Mouse (Mus musculus): ENCODE results near the gene Arhgef28.
"Not testable (repeated sequence)": the region's sequence is repeated elsewhere in the genome, so short reads cannot be mapped to it uniquely, and the experiment has no call there.

Gene Arhgef28

DNA sequence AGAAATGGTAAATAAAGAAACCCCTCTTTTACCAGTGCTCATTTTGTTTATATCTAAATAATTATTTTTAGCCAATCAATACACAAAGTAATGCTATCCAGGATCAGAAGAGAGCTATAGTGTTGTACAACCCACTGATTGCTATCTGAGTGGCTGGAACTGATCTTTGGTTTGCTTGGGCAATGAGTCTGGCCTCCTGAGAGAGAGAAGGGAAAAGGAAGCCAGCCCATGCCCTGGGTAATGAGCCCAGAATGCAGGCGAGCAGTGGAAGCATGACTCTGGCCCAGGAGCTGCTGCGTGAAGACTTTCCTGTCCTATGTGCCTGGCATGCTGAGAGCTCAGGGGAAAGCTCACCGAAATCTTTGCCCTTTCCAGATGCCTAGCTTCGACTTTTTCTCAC is 83.5 kb downstream of the Arhgef28 start:
- DNase-seq: no peak

DNA sequence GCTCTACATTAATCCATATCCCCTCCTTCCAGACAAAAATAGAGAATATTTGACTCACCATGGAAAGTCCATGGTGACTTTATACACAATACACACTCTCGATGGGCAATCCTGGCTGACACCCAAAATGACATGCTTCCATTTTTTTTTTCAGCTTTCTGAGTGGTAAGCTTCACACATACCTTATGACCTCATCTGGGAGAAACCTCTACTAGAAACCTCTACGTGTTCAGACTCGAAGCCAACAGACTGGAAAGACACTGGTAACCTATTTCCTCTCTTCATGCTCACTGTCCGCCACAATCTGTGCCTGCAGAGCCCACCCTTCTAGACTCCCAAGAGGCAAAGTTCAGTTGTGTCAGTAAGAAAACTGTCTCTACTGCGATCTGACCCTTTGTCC is 84.2 kb downstream of the Arhgef28 start:
- peak in 1 of 2 experiments; percentile 11 for DNase-seq

DNA sequence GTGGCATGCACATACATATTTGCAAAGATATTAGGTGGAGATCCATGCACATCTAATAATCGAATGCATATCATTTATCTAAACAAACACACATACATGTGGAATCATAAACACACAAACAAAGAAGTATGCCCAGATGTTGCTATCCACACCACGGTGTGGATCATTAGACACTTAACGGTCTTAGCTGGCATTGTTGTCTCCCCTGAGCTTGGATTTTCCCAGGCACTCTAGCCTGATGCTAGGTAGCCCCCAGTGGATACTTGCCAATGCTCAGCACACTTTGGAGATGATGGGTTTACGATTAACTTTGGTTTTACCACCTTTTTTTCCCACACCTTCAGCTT is 85.1 kb downstream of the Arhgef28 start:
- DNase-seq: no peak

DNA sequence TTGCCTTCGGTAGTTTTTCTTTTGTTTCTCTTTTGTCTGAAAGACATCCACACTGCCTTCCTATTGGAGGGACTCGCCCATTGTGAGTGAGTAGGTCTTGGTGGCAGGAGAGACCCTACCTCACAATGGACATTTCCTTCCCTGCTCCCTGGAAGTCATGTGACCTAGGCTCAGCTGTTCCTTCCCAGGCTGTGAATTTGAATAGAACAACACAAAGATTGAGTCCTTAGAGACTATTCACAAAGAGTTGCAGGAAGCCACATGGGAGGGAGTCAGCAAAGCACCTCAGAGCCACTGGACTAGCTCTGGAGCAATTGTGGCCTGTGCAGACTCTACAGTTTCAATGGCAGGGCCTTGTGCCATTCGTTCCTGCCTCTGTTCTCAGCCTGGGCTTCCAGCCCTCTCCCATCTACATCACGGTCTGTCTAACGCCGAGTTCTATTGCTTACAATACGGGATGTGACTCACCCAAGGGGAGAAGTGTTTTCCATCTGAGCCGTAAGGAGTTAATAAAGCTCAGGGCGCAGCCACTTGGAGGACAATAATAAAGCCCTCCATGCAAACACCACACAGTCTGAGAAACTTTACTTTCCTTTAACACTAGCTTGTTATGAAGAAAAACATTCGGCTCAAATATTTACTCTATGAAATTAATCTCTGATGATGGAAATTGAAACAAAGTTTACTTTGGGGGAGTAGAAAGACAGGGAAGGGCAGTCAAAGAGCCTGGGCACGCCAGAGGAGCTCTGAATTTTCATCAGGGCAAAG is 85.7 kb downstream of the Arhgef28 start:
- DNase-seq: no peak

DNA sequence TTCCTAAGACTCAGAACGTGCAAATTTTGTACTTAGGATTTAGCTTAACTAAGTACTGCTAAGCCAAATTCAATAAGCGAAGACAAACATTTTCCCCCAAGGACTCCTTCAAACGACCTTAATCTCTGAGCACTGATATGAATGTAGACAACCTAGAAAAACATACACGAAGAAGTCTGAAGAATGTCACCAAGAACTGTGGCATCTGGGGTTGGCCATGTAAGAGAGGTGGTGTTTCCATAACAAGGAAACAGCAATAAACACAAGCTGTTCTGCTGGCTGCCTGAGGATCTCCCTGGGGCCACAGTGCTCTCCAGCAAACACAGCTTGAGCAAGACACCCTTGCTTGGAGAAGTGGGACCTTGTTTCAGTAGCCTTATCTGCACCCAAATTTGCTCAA is 87.9 kb downstream of the Arhgef28 start:
- peak; percentile 23 to 64 for DNase-seq

DNA sequence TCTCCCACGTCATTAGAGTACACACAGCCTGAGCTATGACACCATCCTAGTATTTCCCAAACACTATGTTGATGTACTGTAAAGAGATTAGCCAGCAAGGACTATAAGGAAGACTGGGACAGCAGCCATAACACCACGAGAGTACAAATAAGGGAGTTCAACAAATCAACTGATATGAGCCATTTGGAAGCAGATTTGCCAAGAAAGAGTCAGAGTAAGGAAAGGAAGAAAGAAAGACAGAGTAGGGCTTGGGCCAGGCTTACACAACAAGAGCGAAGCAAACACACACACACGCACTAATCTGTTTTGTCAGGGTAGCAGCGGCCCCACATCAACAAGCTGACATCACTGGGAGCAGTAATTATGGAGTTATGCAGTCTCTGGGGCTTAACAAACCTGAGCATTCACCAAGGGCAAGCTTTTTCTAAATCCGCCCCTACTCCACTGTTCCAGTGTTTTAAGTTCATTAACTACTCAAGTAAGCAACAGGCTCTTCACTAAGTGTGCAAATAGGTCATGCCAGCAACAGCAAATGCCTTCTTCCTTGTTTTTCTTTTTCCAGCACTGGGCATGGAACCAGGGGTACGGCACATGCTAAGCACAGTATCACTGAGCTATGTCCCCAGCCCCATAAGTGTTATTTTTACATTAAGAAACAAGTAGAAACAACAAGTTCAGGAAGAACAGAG is 88.5 kb downstream of the Arhgef28 start:
- peak; percentile 21 to 40 for DNase-seq

DNA sequence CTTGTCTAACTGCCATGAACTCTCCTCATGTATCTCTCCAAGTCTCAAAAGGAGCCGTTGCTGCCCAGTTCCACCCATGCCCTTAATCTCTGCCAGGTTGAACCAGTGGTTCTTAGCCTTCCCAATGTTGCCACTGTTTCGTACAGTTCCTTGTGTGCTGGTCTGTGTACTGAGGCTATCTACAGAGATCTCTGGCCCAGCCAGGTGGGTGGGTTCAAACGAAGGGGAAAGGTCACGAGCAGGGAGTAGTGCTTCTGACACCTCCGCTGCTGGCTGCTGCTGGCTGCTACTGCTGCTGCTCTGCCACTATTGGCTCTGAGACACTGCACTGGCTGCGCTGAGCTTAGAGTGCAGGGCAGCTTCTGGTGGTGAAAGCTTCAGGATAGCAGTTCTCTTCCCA is 90.6 kb downstream of the Arhgef28 start:
- peak in 1 of 2 experiments; percentile 17 for DNase-seq

DNA sequence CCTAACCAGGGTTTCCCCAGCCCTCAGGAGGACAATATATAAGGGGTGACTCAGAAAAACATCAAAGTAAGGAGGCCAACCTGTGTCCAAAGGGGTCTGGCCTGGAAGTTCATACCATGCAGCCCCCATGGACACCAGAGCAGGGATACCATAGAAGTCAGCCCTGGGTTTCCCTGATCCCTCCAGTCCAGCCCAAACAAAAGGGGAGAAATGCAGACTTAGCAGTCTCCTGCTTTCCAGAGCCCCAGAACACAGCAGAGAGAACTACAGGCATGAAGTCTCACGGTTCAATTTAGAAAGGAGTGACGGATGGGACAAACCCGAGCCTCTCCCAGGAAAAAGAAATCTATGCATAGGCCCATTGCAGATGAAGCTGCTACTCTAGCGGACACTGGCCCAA is 91.2 kb downstream of the Arhgef28 start:
- DNase-seq: no peak

DNA sequence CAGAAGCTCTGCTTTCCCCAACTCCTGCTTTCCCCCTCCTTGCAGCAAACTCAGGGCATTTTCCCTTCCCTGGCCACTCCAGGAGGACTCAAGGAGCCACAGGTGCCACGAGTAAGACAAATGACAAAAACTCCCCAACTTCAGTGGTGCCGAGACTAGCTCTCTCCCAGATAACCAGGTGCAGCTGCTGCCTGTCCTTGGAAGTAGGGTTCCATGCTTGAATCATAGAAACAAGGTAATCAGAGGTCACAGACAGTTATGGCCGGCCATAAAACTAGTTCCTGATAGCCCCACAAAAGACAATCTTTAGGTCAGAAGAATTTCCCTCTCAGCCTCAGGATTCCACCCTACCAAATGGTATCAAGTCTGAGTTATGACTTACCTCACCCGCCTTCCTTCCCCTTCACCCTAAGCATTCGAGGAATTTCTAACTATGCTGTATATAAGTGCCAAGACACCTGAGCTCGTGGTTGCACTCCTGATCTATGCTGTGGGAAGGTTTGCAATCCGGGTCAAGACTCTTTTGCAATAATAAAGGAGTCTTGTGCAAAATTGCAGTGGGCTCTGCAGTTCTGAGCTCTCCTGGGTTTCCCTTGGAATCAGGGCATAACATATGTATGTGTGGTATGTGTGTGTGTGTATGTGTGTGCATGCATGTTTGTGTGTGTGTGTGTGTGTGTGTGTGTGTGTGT is 93.3 kb downstream of the Arhgef28 start:
- DNase-seq: no peak

DNA sequence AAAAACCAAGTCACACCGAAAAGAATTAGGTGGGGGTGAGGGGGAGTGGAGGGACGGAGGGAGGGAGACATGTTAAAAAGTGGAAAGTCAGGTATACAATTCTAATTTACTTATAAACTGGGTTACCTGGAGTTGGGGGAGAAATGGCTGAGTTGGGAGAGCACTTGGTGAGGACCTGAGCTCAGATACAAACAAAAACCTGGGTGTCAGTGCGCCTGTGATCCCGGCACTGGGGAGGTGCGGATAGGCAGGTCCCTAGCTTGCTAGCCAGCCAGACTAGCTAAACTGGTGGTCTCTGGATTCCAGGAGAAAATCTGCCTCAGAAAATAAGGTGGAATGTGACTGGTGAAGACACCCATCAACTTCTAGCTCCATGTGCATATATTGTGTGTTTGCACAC is 94.7 kb downstream of the Arhgef28 start:
- DNase-seq: no peak

DNA sequence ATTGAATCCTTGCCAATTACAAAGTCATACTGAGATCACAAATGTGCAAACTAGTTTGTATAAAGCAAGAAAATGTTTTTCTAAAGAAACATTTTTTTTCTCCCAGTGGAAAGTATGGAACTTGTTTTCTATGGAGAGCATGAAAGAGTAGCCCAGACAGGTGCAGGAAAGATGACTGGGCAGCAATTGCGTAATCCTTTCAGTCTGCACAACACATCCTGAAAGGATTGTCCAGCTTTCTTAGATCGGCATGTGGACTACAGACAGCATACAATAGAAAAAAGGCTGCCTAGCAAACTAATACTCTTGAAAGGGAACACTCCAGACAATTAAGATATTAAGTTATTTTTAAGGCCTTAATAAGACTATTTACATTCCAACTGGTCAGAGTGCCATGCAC is 95.2 kb downstream of the Arhgef28 start:
- no peak for DNase-seq

DNA sequence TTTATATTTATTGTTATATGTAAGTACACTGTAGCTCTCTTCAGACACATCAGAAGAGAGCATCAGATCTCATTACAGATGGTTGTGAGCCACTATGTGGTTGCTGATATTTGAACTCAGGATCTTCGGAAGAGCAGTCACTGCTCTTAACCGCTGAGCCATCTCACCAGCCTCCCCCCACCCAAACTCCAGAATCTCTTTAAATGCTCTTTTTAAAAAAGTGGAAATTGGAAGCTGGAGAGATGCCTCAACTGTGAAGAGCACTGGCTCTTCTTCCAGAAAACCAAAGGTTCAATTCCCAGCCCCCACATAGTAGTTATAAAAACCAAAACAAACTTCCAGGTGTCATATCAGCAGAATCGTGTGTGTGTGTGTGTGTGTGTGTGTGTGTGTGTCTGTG is 97.8 kb downstream of the Arhgef28 start:
- not testable (repeated sequence) for DNase-seq

DNA sequence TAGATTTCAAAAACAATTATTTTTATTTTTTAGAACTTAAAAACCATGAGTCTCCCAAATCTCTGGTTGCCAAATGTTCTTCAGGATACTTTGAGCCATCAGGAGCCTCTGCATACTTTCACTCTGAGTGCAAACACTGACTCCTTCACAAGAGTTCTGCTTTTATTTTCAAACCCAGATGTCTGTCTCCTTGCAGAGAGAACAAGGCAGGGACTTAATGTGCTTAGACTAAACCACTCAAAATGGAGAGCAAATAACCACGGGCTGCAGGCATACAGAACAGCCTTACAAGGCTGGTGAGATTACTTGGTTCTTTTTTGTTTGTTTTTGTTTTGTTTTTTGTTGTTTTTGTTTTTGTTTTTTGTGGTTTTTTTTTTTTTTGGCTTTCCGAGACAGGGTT is 98.6 kb downstream of the Arhgef28 start:
- no peak for DNase-seq

DNA sequence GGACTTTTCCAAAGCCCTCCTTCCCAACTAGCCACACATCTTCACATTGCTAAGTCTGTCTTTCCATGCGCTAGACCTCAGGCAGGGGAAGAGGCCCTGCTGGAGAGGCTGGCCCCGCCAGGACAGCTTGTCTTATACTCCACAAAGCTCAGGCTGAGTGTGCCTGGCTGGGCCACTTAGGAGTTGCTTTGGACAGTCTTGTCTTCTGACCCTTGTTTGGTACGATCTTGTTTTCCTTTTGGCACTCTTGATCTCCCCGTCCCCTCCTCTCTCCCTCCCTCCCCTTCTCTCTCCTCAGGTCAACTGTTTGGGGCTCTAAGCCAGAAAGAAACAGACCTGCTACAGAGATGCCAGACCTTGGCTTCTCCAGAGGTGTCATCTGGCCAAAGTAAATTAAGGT is 110.3 kb downstream of the Arhgef28 start:
- no peak for DNase-seq

DNA sequence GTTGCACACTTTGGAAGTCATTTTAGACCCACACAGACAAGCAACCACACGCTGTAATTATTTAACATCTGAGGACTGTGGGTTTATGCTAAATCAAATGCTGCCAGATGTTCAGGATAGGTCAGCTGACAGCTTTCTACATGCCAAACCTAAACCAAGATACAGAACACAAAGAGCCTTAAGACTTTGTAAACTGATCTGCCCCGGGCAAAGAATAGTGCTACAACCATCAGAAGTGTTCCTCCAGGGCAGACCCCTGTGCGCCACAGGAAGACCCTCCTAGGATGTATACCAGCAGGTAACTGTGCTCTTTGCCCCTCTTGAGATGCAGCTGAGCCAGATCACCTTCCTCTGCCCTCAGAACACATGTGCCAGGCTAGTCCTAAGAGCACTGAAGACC is 111.9 kb downstream of the Arhgef28 start:
- DNase-seq: no peak

DNA sequence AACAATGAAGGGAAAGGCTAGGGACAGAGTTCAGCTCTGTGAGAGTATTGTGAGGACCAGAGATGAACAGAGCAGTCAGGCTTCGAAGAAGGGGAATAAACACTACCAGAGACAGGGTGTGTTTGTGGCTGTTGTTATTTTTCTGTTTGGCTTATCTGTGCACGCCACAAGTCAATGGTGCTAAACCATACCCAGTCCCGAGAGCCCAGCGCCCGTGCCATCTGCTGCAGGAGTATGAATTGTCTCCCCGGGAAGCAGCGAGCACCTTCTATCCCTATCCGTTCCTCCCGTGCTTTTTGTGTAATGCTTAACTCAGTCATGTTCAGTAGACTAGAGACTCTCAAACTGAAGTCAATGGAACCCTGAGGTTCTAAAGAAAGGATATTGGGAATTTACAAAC is 112.8 kb downstream of the Arhgef28 start:
- no peak for DNase-seq

DNA sequence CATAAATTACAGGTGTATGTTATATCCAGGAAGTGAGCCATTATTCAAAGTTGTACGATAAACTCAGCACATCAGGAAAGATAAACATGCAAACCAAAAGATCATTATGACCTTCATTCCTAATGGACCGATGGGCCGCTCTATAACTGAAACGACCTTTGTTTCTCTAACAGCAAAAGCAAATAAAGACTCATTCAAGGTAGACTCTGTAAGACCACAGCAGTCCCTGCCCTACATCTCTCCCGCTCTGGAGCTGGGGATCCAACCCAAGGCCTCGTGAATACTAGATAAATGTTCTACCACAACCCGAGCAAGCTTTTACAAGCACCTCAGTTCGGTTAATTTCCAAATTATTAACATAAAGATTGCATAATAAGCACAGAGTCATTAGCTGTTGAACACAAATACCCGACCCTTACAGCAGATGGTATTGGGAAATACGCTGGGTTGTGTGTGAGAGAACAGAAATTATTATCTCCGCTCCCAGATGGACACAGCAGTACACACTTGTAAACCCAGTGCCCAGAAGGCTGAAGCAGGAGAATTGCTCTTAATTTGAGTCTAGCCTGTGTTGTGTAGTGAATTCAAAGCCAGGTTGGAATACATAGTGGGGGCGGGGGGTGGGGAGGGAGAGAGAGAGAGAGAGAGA is 113.8 kb downstream of the Arhgef28 start:
- no peak for DNase-seq

DNA sequence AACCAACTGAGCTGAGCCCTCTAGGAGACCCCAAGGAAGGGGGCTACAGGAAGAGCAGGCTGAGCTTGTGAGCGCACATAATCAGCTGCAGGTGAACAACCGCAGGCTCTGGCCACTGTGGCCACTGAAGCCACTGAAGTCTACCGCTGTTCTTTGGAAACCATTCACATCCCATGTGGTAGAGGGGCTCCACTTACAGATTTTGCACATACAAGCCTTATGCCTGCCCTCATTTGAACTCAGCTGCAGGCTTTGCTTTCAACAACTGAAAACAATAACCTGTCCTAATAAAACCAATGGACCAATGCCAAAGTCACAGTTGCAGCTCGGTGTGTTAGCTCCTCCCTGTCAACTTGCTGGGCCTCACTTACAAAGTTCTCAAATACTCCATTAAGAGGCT is 126.6 kb downstream of the Arhgef28 start:
- no peak for DNase-seq

DNA sequence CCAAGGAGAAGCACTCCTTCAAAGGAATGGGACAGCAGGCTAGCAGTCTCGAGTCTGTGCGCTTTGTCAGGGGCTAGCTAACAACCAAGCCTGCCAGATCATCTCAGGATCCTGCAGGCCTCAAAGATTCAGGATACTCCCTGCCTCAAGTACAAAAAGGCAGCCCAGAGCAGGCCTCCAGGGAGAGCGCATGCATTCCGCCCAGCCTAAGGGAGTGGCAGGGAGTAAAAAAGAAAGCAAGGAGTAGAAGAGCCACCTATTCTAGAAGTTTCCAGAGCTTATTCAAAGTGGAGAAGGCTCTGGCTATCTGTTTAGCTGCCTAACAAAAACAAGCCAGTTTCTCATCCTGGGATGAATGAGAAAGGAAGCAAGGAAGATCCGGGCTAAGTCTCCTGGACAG is 128.0 kb downstream of the Arhgef28 start:
- DNase-seq: no peak

DNA sequence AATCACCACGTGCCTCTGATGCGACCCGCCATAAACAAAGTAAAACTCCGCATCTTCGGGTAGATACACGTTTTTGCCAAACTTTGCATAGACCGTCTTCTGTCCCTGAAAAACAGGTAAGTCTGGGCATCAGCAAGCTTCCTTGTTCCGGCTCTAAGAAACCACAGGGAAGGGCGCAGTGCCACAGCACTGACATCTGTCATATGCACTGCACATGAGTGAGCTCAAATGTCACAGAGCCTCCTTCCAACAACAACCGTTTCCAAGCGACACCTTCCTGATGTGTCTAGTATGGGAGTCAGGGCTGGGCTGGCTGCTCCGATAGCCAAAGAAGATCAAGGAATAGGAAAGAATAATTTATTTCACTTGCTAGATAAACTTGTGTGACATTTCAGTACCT is 129.0 kb downstream of the Arhgef28 start:
- no peak for DNase-seq

DNA sequence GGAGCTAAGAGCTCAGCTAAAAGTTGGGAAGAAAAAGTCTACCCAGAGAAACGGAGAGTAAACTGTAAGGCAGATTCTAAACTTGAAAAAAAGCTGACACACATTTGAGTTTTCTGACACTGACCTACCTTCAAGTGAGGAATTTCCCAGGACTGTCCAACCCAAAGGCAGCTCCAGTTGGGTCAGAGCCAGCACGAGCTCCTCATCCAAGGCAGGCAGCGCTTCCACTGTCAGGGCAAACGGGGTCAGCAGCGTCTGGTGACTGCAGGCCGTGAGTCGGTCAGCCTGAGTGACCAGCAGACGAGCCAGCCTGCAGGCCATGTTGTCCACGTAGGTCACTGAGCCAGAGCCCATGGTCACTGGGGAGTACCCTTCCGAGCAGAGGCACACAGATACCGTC is 131.4 kb downstream of the Arhgef28 start:
- DNase-seq: peak; percentile 14 to 27

DNA sequence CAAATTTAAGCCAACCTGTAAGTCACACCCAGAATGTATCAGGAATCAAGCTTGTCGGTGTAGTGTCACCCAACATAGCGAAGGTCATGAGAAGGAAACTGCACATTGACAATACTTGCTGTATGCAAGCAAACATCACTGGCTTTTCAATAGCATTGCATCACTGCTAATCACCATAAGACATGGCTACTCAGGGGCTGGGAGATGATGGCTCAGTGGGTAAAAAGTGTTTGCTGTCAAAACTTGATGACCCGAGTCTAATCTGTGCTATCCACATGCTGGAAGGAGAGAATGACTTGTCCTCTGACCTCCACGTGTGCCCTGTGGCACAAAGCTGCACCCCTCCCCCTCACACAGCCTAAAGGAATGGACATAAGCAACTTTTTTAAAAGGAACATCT is 133.0 kb downstream of the Arhgef28 start:
- DNase-seq: no peak

DNA sequence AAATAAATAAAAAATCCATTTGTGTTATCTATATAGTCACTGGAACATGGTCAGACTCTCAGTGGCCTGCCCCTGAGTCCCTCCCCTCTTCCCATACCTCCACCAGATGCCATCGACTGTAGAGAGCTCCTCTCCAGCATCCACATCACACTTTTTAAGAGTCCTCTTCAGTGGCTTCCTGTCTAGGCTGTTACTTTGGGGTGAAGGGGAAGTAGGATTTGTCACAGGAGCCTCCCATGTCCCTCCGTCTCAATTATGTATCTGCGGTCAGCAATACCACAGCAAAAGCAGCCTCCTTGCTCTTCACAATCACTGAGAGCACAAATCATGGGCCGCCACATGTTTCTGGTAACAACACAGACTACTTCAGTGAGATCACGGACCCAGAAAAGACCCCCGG is 135.8 kb downstream of the Arhgef28 start:
- DNase-seq: no peak

DNA sequence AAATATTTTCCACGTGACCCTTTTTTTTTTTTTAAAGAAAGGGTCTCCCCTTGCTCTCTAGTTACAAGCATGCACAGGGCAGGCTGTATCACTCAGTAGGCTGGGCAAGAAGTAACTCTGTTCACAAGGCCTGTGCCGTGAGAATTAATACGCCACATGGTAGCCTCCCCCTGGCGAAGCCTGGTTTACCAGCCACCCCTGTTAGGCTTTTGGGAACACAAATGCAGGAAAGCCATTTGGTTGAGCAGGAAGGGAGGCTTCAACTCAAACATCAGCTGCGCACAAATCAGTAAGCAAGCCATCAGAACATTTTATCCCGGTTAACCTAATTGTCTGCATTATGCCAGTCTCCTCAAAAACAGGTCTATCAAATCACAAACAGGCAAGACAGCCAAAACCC is 136.6 kb downstream of the Arhgef28 start:
- no peak for DNase-seq

Measured in lung, postnatal 4 days (tissue).